Comparison of ENCODE assay signal across 26 mouse cellular contexts in the genomic region with DNA sequence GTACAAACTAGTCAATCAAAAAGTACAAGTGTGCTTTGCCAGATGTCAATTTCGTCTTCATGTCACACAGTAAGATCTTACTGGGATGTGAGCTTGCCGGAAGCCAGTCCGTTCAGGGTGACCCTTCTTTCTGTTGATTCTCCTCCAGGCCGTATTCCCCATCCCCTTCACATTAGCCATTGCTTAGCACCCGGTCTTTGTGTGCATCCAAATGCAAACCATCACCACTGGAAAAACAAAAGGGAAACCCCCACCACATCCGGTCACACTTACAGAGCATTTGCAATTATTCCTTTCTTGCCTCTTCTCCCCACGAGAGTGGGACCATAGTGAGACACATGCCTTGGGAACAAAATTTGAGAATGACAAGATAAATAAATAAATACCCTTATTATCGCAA.
A peak's percentile ranks its signal among the peaks of the same experiment; 100 is the strongest.
DNase-seq lines count a peak whose midpoint lies in the region; ATAC-seq and TF ChIP-seq lines count a peak whose summit lies in the region.
"Had no signal": no experiment of that assay in that cellular context is flagged by ENCODE, and none has a peak within 500 bp of the region (broad histone marks: within the 10 kb centered on the region; RNA-seq: fewer than 3 reads in every experiment).

No protein-coding gene starts in this region.

- H3K9ac ChIP-seq in CH12.LX (ENCODE audit: insufficient read depth, low read depth) = no peak overlapping the region
- H3K9ac ChIP-seq in ES-Bruce4 (ENCODE audit: low read depth, poor library complexity, severe bottlenecking) = no peak overlapping the region
- H3K9ac ChIP-seq in forebrain, postnatal 0 days = no peak overlapping the region
- H3K9ac ChIP-seq: embryonic facial prominence, embryonic 13.5 days; forebrain, embryonic 12.5 days; forebrain, embryonic 15.5 days; heart, embryonic 13.5 days; hindbrain, embryonic 12.5 days; hindbrain, embryonic 15.5 days had no signal

- TF ChIP-seq RAD21 in CH12.LX (IDR thresholded peaks at IDR 0.05; ENCODE audit: low read depth, low read length) = no peak

- H3K36me3 ChIP-seq in CH12.LX (replicated peaks in 1 of 2; ENCODE audit: control insufficient read depth in 1 of 2, insufficient read depth in 1 of 2, low read length in 1 of 2) (no peaks in the 10 kb centered on the region), ES-Bruce4 (ENCODE audit: control insufficient read depth, insufficient read depth, low read length, poor library complexity, severe bottlenecking) (no peaks in the 10 kb centered on the region)
- H3K36me3 ChIP-seq in forebrain, postnatal 0 days (ENCODE audit: insufficient read depth) = no peaks in the 10 kb centered on the region
- H3K36me3 ChIP-seq: embryonic facial prominence, embryonic 10.5 days; embryonic facial prominence, embryonic 13.5 days; forebrain, embryonic 12.5 days; forebrain, embryonic 15.5 days; heart, embryonic 13.5 days; hindbrain, embryonic 12.5 days; hindbrain, embryonic 15.5 days had no signal

- H3K27ac ChIP-seq in CH12.LX (ENCODE audit: insufficient read depth, low read depth) = no peak overlapping the region
- H3K27ac ChIP-seq in ES-Bruce4 (ENCODE audit: insufficient read depth, low read length) = no peak overlapping the region
- H3K27ac ChIP-seq in forebrain, postnatal 0 days (ENCODE audit: low read depth, low read length) = no peak overlapping the region
- H3K27ac ChIP-seq: embryonic facial prominence, embryonic 10.5 days; embryonic facial prominence, embryonic 13.5 days; forebrain, embryonic 12.5 days; forebrain, embryonic 15.5 days; heart, embryonic 13.5 days; hindbrain, embryonic 12.5 days; hindbrain, embryonic 15.5 days had no signal

- H3K4me2 ChIP-seq in CH12.LX (ENCODE audit: insufficient read depth, low read depth, poor library complexity, severe bottlenecking) = no peak overlapping the region
- no peak overlapping the region for H3K4me2 ChIP-seq in forebrain, postnatal 0 days (ENCODE audit: low read depth)
- H3K4me2 ChIP-seq: embryonic facial prominence, embryonic 13.5 days; forebrain, embryonic 12.5 days; forebrain, embryonic 15.5 days; heart, embryonic 13.5 days; hindbrain, embryonic 12.5 days; hindbrain, embryonic 15.5 days had no signal

- TF ChIP-seq POLR2A in CH12.LX (IDR thresholded peaks at IDR 0.05; ENCODE audit: low read depth, low read length) (no peak), ES-Bruce4 (IDR thresholded peaks at IDR 0.05; ENCODE audit: insufficient read depth, low read length) (no peak)

- no peaks in the 10 kb centered on the region for H3K79me2 ChIP-seq in CH12.LX (replicated peaks; ENCODE audit: control insufficient read depth, extremely low read depth, insufficient read depth, poor library complexity, severe bottlenecking)

- H3K27me3 ChIP-seq in CH12.LX (replicated peaks) = no peaks in the 10 kb centered on the region
- peaks cover 5% of the 10 kb centered on the region; the same call in 1 of the 2 replicates for H3K27me3 ChIP-seq in ES-Bruce4 (ENCODE audit: control insufficient read depth, insufficient read depth, low read length, poor library complexity, severe bottlenecking)
- no peaks in the 10 kb centered on the region for H3K27me3 ChIP-seq in forebrain, postnatal 0 days (ENCODE audit: insufficient read depth, low read length)
- H3K27me3 ChIP-seq: forebrain, embryonic 12.5 days; forebrain, embryonic 15.5 days; hindbrain, embryonic 12.5 days; hindbrain, embryonic 15.5 days had no signal

- in situ Hi-C loops in CH12.LX (cut with MboI; ENCODE audit: low pct_ligation_motif_present, low pct_unique_long_range_greater_than_20kb, low sequenced_read_pairs) = loop anchor here (5.0 kb wide), 2 partner anchors 85 to 245 kb away; no protein-coding TSS in a partner anchor

- peaks cover 24 to 71% of the 10 kb centered on the region in 2 experiments for H3K4me1 ChIP-seq in CH12.LX (ENCODE audit: control insufficient read depth in 1 of 2, insufficient read depth in 2 of 2)
- peaks cover 5% of the 10 kb centered on the region for H3K4me1 ChIP-seq in ES-Bruce4 (ENCODE audit: control insufficient read depth, insufficient read depth, low read length)
- no peaks in the 10 kb centered on the region for H3K4me1 ChIP-seq in forebrain, postnatal 0 days (ENCODE audit: insufficient read depth)

- H3K4me3 ChIP-seq in CH12.LX (replicated peaks in 1 of 3; ENCODE audit: low read depth in 2 of 3, low read length in 2 of 3, poor library complexity in 1 of 3) = no peak overlapping the region
- no peak overlapping the region for H3K4me3 ChIP-seq in ES-Bruce4 (ENCODE audit: low read depth, low read length)
- H3K4me3 ChIP-seq in forebrain, postnatal 0 days (ENCODE audit: low read depth, low read length) = no peak overlapping the region
- H3K4me3 ChIP-seq: embryonic facial prominence, embryonic 10.5 days; embryonic facial prominence, embryonic 13.5 days; erythroblast, embryonic 14.5 days; forebrain, embryonic 12.5 days; forebrain, embryonic 15.5 days; heart, embryonic 13.5 days; hindbrain, embryonic 12.5 days; hindbrain, embryonic 15.5 days had no signal

- peak; percentile 54; the same call in 1 of the 2 replicates for TF ChIP-seq EP300 in CH12.LX (IDR thresholded peaks at IDR 0.05; ENCODE audit: low read length)
- peak; percentile 99 for TF ChIP-seq EP300 in ES-Bruce4 (IDR thresholded peaks at IDR 0.05; ENCODE audit: insufficient read depth, low read depth, low read length)

- dilution Hi-C loops in CH12.LX (cut with MboI; ENCODE audit: extremely low pct_ligation_motif_present, extremely low pct_unique_long_range_greater_than_20kb, low sequenced_read_pairs) = no loop called here

- ATAC-seq in forebrain, postnatal 0 days = no peak
- ATAC-seq: activated CD4-positive, CD25-positive, alpha-beta regulatory T cell, adult 4 months; CD4-positive, CD25-positive, alpha-beta regulatory T cell, adult 4 months; forebrain, embryonic 15.5 days; intestine, postnatal 0 days had no signal

- H3K9me3 ChIP-seq in CH12.LX (replicated peaks; ENCODE audit: low read length) (no peaks in the 10 kb centered on the region), ES-Bruce4 (replicated peaks; ENCODE audit: control insufficient read depth, insufficient read depth, low read length, poor library complexity, severe bottlenecking) (peaks cover 5% of the 10 kb centered on the region)
- H3K9me3 ChIP-seq in forebrain, postnatal 0 days (ENCODE audit: low read length) = no peaks in the 10 kb centered on the region
- H3K9me3 ChIP-seq: embryonic facial prominence, embryonic 10.5 days; embryonic facial prominence, embryonic 13.5 days; forebrain, embryonic 12.5 days; forebrain, embryonic 15.5 days; heart, embryonic 13.5 days; hindbrain, embryonic 12.5 days; hindbrain, embryonic 15.5 days had no signal

- TF ChIP-seq CTCF in CH12.LX (conservative IDR thresholded peaks at IDR 0.05 in 1 of 2, IDR thresholded peaks at IDR 0.05 in 1 of 2; ENCODE audit: low read depth in 2 of 2, low read length in 2 of 2) (no peak), ES-Bruce4 (IDR thresholded peaks at IDR 0.05; ENCODE audit: low read depth, low read length) (no peak)
- TF ChIP-seq CTCF in forebrain, postnatal 0 days (IDR thresholded peaks at IDR 0.05; ENCODE audit: low read depth) = no peak

- 61% methylated on average over 8 of the region's 8 CpGs for WGBS in forebrain, postnatal 0 days

- DNase-seq in CH12.LX (ENCODE audit: extremely low read depth) = no peak
- DNase-seq in R1 (ENCODE audit: low read depth, low spot score) = peak; percentile 97
- no peak for DNase-seq in forebrain, postnatal 0 days
- no peak for DNase-seq in layer of hippocampus, postnatal 36 days
- DNase-seq in kidney, adult 8-10 months = no peak
- DNase-seq: adrenal gland, adult 8-10 months; adrenal gland, postnatal 25 days; cerebellum, adult 11-12 months; cerebellum, adult 8-10 months; cerebellum, postnatal 10 days; cerebellum, postnatal 36 days; embryo, embryonic 11 days; gastrocnemius, postnatal 10 days; gastrocnemius, postnatal 36 days had no signal

TF ChIP-seq in CH12.LX, 34 proteins besides CTCF, POLR2A, EP300 and RAD21 (continues in another document):
- TF ChIP-seq IRF4 (IDR thresholded peaks at IDR 0.05; ENCODE audit: low read depth, low read length) = peak; percentile 59; the same call in 1 of the 2 replicates
- no peak for TF ChIP-seq USF2 (conservative IDR thresholded peaks at IDR 0.05; ENCODE audit: low read depth, low read length)
- TF ChIP-seq NELFE (IDR thresholded peaks at IDR 0.05; ENCODE audit: low read depth, low read length) = no peak
- no peak for TF ChIP-seq USF1 (IDR thresholded peaks at IDR 0.05; ENCODE audit: low read depth, low read length)
- no peak for TF ChIP-seq POLR2AphosphoS2 (IDR thresholded peaks at IDR 0.05; ENCODE audit: low read depth, low read length)
- TF ChIP-seq JUND (conservative IDR thresholded peaks at IDR 0.05; ENCODE audit: low read depth, low read length) = no peak
- no peak for TF ChIP-seq CHD2 (IDR thresholded peaks at IDR 0.05; ENCODE audit: low read length)
- TF ChIP-seq ZMIZ1 (IDR thresholded peaks at IDR 0.05; ENCODE audit: low read depth, low read length) = no peak
- TF ChIP-seq UBTF (IDR thresholded peaks at IDR 0.05; ENCODE audit: low read depth, low read length) = no peak
- TF ChIP-seq HCFC1 (IDR thresholded peaks at IDR 0.05; ENCODE audit: low read depth, low read length) = no peak
- TF ChIP-seq E2F4 (IDR thresholded peaks at IDR 0.05; ENCODE audit: insufficient replicate concordance, low read depth, low read length) = no peak
- TF ChIP-seq KAT2A (IDR thresholded peaks at IDR 0.05; ENCODE audit: insufficient replicate concordance, low read length) = no peak
- peak; percentile 90 for TF ChIP-seq BHLHE40 (IDR thresholded peaks at IDR 0.05; ENCODE audit: low read depth, low read length)
- no peak for TF ChIP-seq CHD1 (IDR thresholded peaks at IDR 0.05; ENCODE audit: low read depth, low read length)
- no peak for TF ChIP-seq NRF1 (IDR thresholded peaks at IDR 0.05; ENCODE audit: low read depth, low read length)
- no peak for TF ChIP-seq TBP (conservative IDR thresholded peaks at IDR 0.05; ENCODE audit: low read depth, low read length)
- no peak for TF ChIP-seq MYC (IDR thresholded peaks at IDR 0.05; ENCODE audit: low read depth, low read length)
- TF ChIP-seq ELF1 (IDR thresholded peaks at IDR 0.05; ENCODE audit: low read depth, low read length) = no peak
- TF ChIP-seq MAX (IDR thresholded peaks at IDR 0.05; ENCODE audit: low read length) = no peak
- no peak for TF ChIP-seq PAX5 (IDR thresholded peaks at IDR 0.05; ENCODE audit: low read length)
- TF ChIP-seq ETS1 (conservative IDR thresholded peaks at IDR 0.05; ENCODE audit: low read depth, low read length) = peak; percentile 67
- no peak for TF ChIP-seq RCOR1 (conservative IDR thresholded peaks at IDR 0.05; ENCODE audit: low read depth, low read length)
- TF ChIP-seq MXI1 (IDR thresholded peaks at IDR 0.05; ENCODE audit: low read depth, low read length) = no peak
- TF ChIP-seq MAFK (IDR thresholded peaks at IDR 0.05; ENCODE audit: insufficient replicate concordance, low read length) = no peak
- no peak for TF ChIP-seq MAZ (IDR thresholded peaks at IDR 0.05; ENCODE audit: low read depth, low read length)
- no peak for TF ChIP-seq ZC3H11A (IDR thresholded peaks at IDR 0.05; ENCODE audit: low read depth, low read length)
- TF ChIP-seq SMC3 (IDR thresholded peaks at IDR 0.05; ENCODE audit: low read depth, low read length) = no peak
